In the genomic region with DNA sequence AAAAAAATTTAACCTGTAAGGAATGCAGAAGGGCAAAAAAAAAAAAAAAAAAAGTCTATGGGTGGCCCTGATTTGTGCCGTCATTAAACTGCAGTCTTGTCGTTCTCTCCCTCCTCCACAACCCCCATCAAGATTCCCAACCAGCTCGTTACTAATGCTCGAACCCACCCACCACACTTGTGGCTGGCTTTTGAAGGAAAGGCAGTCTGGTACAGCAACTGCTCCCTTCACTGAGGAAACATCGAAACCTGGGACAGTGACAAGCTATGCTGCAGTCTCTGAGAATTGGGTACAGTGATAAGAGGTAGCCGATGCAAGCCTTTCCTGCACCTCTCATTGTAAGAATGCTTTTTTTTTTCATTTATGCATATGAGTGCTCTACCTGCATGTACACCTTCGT, we compare ENCODE assay signal across 8 mouse cellular contexts. TPM values are rescaled to one million over a fixed set of nuclear protein-coding genes. Genes with fewer than 3 reads are reported as not detected.
DNase-seq lines count a peak whose midpoint lies in the region; ATAC-seq and TF ChIP-seq lines count a peak whose summit lies in the region.

No protein-coding gene starts in this region.

- peak overlapping the region; percentile 97; the same call in 1 of the 2 replicates for H3K27ac ChIP-seq in kidney, postnatal 0 days
- H3K27ac ChIP-seq in forebrain, embryonic 15.5 days (replicated peaks) = no peak overlapping the region
- H3K27ac ChIP-seq in macrophage = peak overlapping the region; percentile 70

- peaks cover 7% of the 10 kb centered on the region; the same call in 1 of the 2 replicates for H3K4me1 ChIP-seq in kidney, postnatal 0 days (replicated peaks; ENCODE audit: insufficient read depth, low read length)
- H3K4me1 ChIP-seq in forebrain, embryonic 15.5 days = peaks cover 38% of the 10 kb centered on the region

- H3K27me3 ChIP-seq in kidney, postnatal 0 days (ENCODE audit: insufficient read depth, low read length) = no peaks in the 10 kb centered on the region
- no peaks in the 10 kb centered on the region for H3K27me3 ChIP-seq in forebrain, embryonic 15.5 days

- H3K4me2 ChIP-seq in kidney, postnatal 0 days (ENCODE audit: low read length) = peak overlapping the region; percentile 91; the same call in 1 of the 2 replicates
- peak overlapping the region; percentile 54 for H3K4me2 ChIP-seq in forebrain, embryonic 15.5 days (replicated peaks)

- H3K4me3 ChIP-seq in kidney, postnatal 0 days (replicated peaks; ENCODE audit: low read depth, low read length) = no peak overlapping the region
- peak overlapping the region; percentile 79; the same call in 1 of the 2 replicates for H3K4me3 ChIP-seq in forebrain, embryonic 15.5 days
- no peak overlapping the region for H3K4me3 ChIP-seq in macrophage (ENCODE audit: inconsistent target)

- ATAC-seq in kidney, postnatal 0 days (replicated peaks; ENCODE audit: low FRiP score, low read depth) = no peak
- ATAC-seq in forebrain, embryonic 15.5 days (replicated peaks) = no peak

- H3K9ac ChIP-seq in kidney, postnatal 0 days (ENCODE audit: low read depth, low read length) = peak overlapping the region; percentile 91; the same call in 1 of the 2 replicates
- no peak overlapping the region; the same call in 1 of the 2 replicates for H3K9ac ChIP-seq in forebrain, embryonic 15.5 days (replicated peaks)

- H3K9me3 ChIP-seq in kidney, postnatal 0 days (replicated peaks; ENCODE audit: low read length) = no peaks in the 10 kb centered on the region
- H3K9me3 ChIP-seq in forebrain, embryonic 15.5 days = no peaks in the 10 kb centered on the region

- H3K79me2 ChIP-seq in macrophage (ENCODE audit: inconsistent target) = peaks cover 40% of the 10 kb centered on the region

- TF ChIP-seq CTCF in kidney, postnatal 0 days (IDR thresholded peaks at IDR 0.05; ENCODE audit: low read depth) = no peak

- DNase-seq in cerebellum, adult 8-10 months = peak; percentile 24
- no peak for DNase-seq in cerebellum, postnatal 25 days
- no peak for DNase-seq in kidney, postnatal 0 days (ENCODE audit: low spot score)
- DNase-seq in kidney, postnatal 4 days = no peak
- no peak for DNase-seq in urinary bladder, postnatal 14 days (ENCODE audit: low spot score)
- no peak for DNase-seq in B cell, adult 2 months

- H3K36me3 ChIP-seq in kidney, postnatal 0 days (ENCODE audit: insufficient read depth, low read length) = peaks cover 21% of the 10 kb centered on the region
- H3K36me3 ChIP-seq in forebrain, embryonic 15.5 days = peaks cover 31% of the 10 kb centered on the region
- H3K36me3 ChIP-seq in macrophage (ENCODE audit: inconsistent target) = peaks cover 24% of the 10 kb centered on the region

- 66% methylated on average over 7 of the region's 7 CpGs for WGBS in kidney, postnatal 0 days
- 70% methylated on average over 7 of the region's 7 CpGs for WGBS in forebrain, embryonic 15.5 days
- 92% methylated on average over 7 of the region's 7 CpGs for WGBS in macrophage (ENCODE audit: missing documents)

RNA-seq across cellular contexts. Expression of a gene that starts 0.8 kb away (rescaled TPM):
- 309 and 315 TPM in 2 replicates for polyA plus RNA-seq in kidney, postnatal 0 days (2015; fragmentation: Nextera tagmentation; extraction: Ambion mirVana)
- 195 and 209 TPM in 2 replicates for polyA plus RNA-seq in forebrain, embryonic 15.5 days (2015; fragmentation: Nextera tagmentation; extraction: Ambion mirVana)
- total RNA-seq in macrophage (2018; cell fraction: chromatin; rRNA removed) = 10 to 100 TPM in 25 of 26 experiments, 1 to 10 TPM in 1; 9.7 to 33.1 (median 19.9) TPM
- total RNA-seq in macrophage (2018; cell fraction: cytosol; rRNA removed) = 100 to 1,000 TPM in 7 of 26 experiments, 10 to 100 TPM in 19; 61.8 to 120 (median 90.0) TPM
- 10 to 100 TPM in 25 of 26 experiments, 1 to 10 TPM in 1; 9.4 to 40.6 (median 20.4) TPM for total RNA-seq in macrophage (2018; cell fraction: nucleus; rRNA removed)
- 73.9 to 174 TPM (median 109 TPM) in 3 replicates for polyA plus RNA-seq in macrophage (2018)

RNA-seq across cellular contexts. Expression of a gene that starts 24.4 kb away (rescaled TPM):
- polyA plus RNA-seq in kidney, postnatal 0 days (2015; fragmentation: Nextera tagmentation; extraction: Ambion mirVana) = 28.6 and 31.4 TPM in 2 replicates
- 26.4 and 28.2 TPM in 2 replicates for polyA plus RNA-seq in forebrain, embryonic 15.5 days (2015; fragmentation: Nextera tagmentation; extraction: Ambion mirVana)
- total RNA-seq in macrophage (2018; cell fraction: chromatin; rRNA removed) = 10 to 100 TPM in 25 of 26 experiments, 1 to 10 TPM in 1; 8.8 to 43.3 (median 29.8) TPM
- 10 to 100 TPM; 12.2 to 21.4 (median 17.8) TPM for total RNA-seq in macrophage (2018; cell fraction: cytosol; rRNA removed)
- 10 to 100 TPM in 23 of 26 experiments, 1 to 10 TPM in 3; 7.7 to 32.0 (median 17.2) TPM for total RNA-seq in macrophage (2018; cell fraction: nucleus; rRNA removed)
- 16.1 to 20.8 TPM (median 19.6 TPM) in 3 replicates for polyA plus RNA-seq in macrophage (2018)
